ENCODE assay signal across 9 mouse cellular contexts in genomic region chr5:113461582-113461981, GRCm38 (mm10). TPM values are rescaled to one million over a fixed set of nuclear protein-coding genes. Genes with fewer than 3 reads are reported as not detected.
A peak's percentile ranks its signal among the peaks of the same experiment; 100 is the strongest.
DNase-seq lines count a peak whose midpoint lies in the region; ATAC-seq and TF ChIP-seq lines count a peak whose summit lies in the region.
"Had no signal": no experiment of that assay in that cellular context is flagged by ENCODE, and none has a peak within 500 bp of the region (broad histone marks: within the 10 kb centered on the region; RNA-seq: fewer than 3 reads in every experiment).

No protein-coding gene starts in this region.

- H3K4me3 ChIP-seq in heart, embryonic 13.5 days = peak overlapping the region; percentile 17; the same call in 1 of the 2 replicates
- H3K4me3 ChIP-seq in forebrain, embryonic 11.5 days (ENCODE audit: low read depth, low read length) = peak overlapping the region; percentile 12
- peak overlapping the region; percentile 9; the same call in 1 of the 2 replicates for H3K4me3 ChIP-seq in limb, embryonic 14.5 days (replicated peaks; ENCODE audit: low read length)
- H3K4me3 ChIP-seq in intestine, embryonic 15.5 days (replicated peaks) = no peak overlapping the region

- H3K4me2 ChIP-seq in heart, embryonic 13.5 days = peak overlapping the region; percentile 42
- H3K4me2 ChIP-seq in forebrain, embryonic 11.5 days (ENCODE audit: low read depth, low read length, severe bottlenecking) = peak overlapping the region; percentile 48
- H3K4me2 ChIP-seq in limb, embryonic 14.5 days (replicated peaks; ENCODE audit: low read depth, low read length, severe bottlenecking) = peak overlapping the region; percentile 24; the same call in 1 of the 2 replicates
- no peak overlapping the region; the same call in 1 of the 2 replicates for H3K4me2 ChIP-seq in intestine, embryonic 15.5 days (replicated peaks)

- H3K27ac ChIP-seq in heart, embryonic 13.5 days (replicated peaks) = no peak overlapping the region
- no peak overlapping the region for H3K27ac ChIP-seq in forebrain, embryonic 11.5 days (ENCODE audit: low read depth, low read length)
- H3K27ac ChIP-seq in limb, embryonic 14.5 days (replicated peaks; ENCODE audit: low read depth, low read length) = no peak overlapping the region
- H3K27ac ChIP-seq in intestine, embryonic 15.5 days = no peak overlapping the region

- 0 out of 2 replicates have a peak, but pooled peaks cover 4% of the 10 kb centered on the region for H3K9me3 ChIP-seq in heart, embryonic 13.5 days
- no peaks in the 10 kb centered on the region for H3K9me3 ChIP-seq in forebrain, embryonic 11.5 days (ENCODE audit: control insufficient read depth, low read length)
- no peaks in the 10 kb centered on the region for H3K9me3 ChIP-seq in limb, embryonic 14.5 days (ENCODE audit: control insufficient read depth, low read length)
- H3K9me3 ChIP-seq in intestine, embryonic 15.5 days = no peaks in the 10 kb centered on the region

- WGBS in heart, embryonic 13.5 days = 16% methylated on average over 16 of the region's 16 CpGs
- WGBS in forebrain, embryonic 11.5 days = 19% methylated on average over 16 of the region's 16 CpGs
- WGBS in limb, embryonic 14.5 days = 14% methylated on average over 16 of the region's 16 CpGs
- 18% methylated on average over 16 of the region's 16 CpGs for WGBS in intestine, embryonic 15.5 days

- H3K4me1 ChIP-seq in heart, embryonic 13.5 days = peaks cover 7% of the 10 kb centered on the region; the same call in 1 of the 2 replicates
- H3K4me1 ChIP-seq in forebrain, embryonic 11.5 days (replicated peaks; ENCODE audit: control insufficient read depth, insufficient read depth, low read length) = peaks cover 9% of the 10 kb centered on the region; the same call in 1 of the 2 replicates
- no peaks in the 10 kb centered on the region for H3K4me1 ChIP-seq in limb, embryonic 14.5 days (ENCODE audit: control insufficient read depth, insufficient read depth, low read length)
- peaks cover 14% of the 10 kb centered on the region for H3K4me1 ChIP-seq in intestine, embryonic 15.5 days (replicated peaks)

- H3K27me3 ChIP-seq in heart, embryonic 13.5 days (replicated peaks) = peaks cover 72% of the 10 kb centered on the region
- H3K27me3 ChIP-seq in forebrain, embryonic 11.5 days (ENCODE audit: control insufficient read depth, insufficient read depth, low read length) = peaks cover 5% of the 10 kb centered on the region; the same call in 1 of the 2 replicates
- peaks cover 5% of the 10 kb centered on the region; the same call in 1 of the 2 replicates for H3K27me3 ChIP-seq in limb, embryonic 14.5 days (ENCODE audit: control insufficient read depth, insufficient read depth, low read length)
- H3K27me3 ChIP-seq in intestine, embryonic 15.5 days (replicated peaks) = peaks cover 16% of the 10 kb centered on the region

- no peak for DNase-seq in heart, postnatal 14 days
- DNase-seq in ES-CJ7 (ENCODE audit: low read depth, low spot score) (peak; percentile 34), MN1 (ENCODE audit: low spot score) (no peak)
- no peak for DNase-seq in forebrain, embryonic 11.5 days (ENCODE audit: low spot score)
- DNase-seq in limb, embryonic 14.5 days (ENCODE audit: low spot score) = no peak
- DNase-seq: kidney, adult 18-20 months had no signal

- no peak for TF ChIP-seq POLR2A in limb, embryonic 14.5 days (IDR thresholded peaks at IDR 0.05; ENCODE audit: borderline replicate concordance, extremely low read depth, insufficient read depth, insufficient read length)

- intact Hi-C loops in heart, postnatal 14 days (cut with DNase I) = no loop called here

- 0 out of 2 replicates have a peak overlapping the region, but pooled peaks have one; percentile 9 for H3K9ac ChIP-seq in heart, embryonic 13.5 days
- peak overlapping the region; percentile 35; the same call in 1 of the 2 replicates for H3K9ac ChIP-seq in forebrain, embryonic 11.5 days (ENCODE audit: low read length)
- H3K9ac ChIP-seq in limb, embryonic 14.5 days (ENCODE audit: low read depth, low read length, severe bottlenecking) = no peak overlapping the region
- no peak overlapping the region for H3K9ac ChIP-seq in intestine, embryonic 15.5 days

- no peaks in the 10 kb centered on the region for H3K36me3 ChIP-seq in heart, embryonic 13.5 days
- no peaks in the 10 kb centered on the region for H3K36me3 ChIP-seq in forebrain, embryonic 11.5 days (ENCODE audit: control insufficient read depth, insufficient read depth, low read length)
- no peaks in the 10 kb centered on the region for H3K36me3 ChIP-seq in limb, embryonic 14.5 days (ENCODE audit: control insufficient read depth, insufficient read depth, low read length)
- H3K36me3 ChIP-seq in intestine, embryonic 15.5 days = no peaks in the 10 kb centered on the region

- no peak for ATAC-seq in heart, embryonic 13.5 days (ENCODE audit: extremely low read depth, insufficient number of reproducible peaks, low FRiP score, low TSS enrichment)
- no peak for ATAC-seq in forebrain, embryonic 11.5 days (replicated peaks; ENCODE audit: low FRiP score)
- no peak for ATAC-seq in limb, embryonic 14.5 days (ENCODE audit: low FRiP score, low read depth)
- no peak for ATAC-seq in CD4-positive, CD25-positive, alpha-beta regulatory T cell, adult 4 months
- ATAC-seq in intestine, embryonic 15.5 days = no peak

RNA-seq across cellular contexts. Expression of gene Wscd2, which starts 28.6 kb away (rescaled TPM):
- polyA plus RNA-seq in heart, embryonic 13.5 days (2015; fragmentation: Nextera tagmentation; extraction: Ambion mirVana) = 3.8 and 4.0 TPM in 2 replicates
- under 1 TPM; 0.36 to 0.49 TPM for total RNA-seq in heart, postnatal 14 days (2021)
- polyA plus RNA-seq in forebrain, embryonic 11.5 days (2014; fragmentation: Nextera tagmentation; extraction: Ambion mirVana) = 6.7 and 7.6 TPM in 2 replicates
- 12.5 and 15.4 TPM in 2 replicates for polyA plus RNA-seq in limb, embryonic 14.5 days (2012; rRNA removed)
- 8.4 and 8.9 TPM in 2 replicates for polyA plus RNA-seq in limb, embryonic 14.5 days (2014; fragmentation: Nextera tagmentation; extraction: Ambion mirVana)
- 1 to 10 TPM; 1.4 to 1.5 TPM for polyA plus RNA-seq in CD4-positive, CD25-positive, alpha-beta regulatory T cell, adult 4 months (2017; shearing (Covaris generic))
- 7.0 and 7.7 TPM in 2 replicates for polyA plus RNA-seq in intestine, embryonic 15.5 days (2015; fragmentation: Nextera tagmentation; extraction: Ambion mirVana)

Comparison
In these comparisons a context has a peak if more than half of its experiments do, and no peak if none do; other contexts are left out.
1. H3K9ac ChIP-seq: peak in heart, embryonic 13.5 days (single experiment) and forebrain, embryonic 11.5 days (single experiment); none in limb, embryonic 14.5 days (single experiment) and intestine, embryonic 15.5 days (single experiment).